Mouse (Mus musculus) midbrain, embryonic 11.5 days (tissue): ENCODE data around the gene Mfsd10. TPM values are rescaled to one million over a fixed set of nuclear protein-coding genes. Genes with fewer than 3 reads are reported as not detected.

ENCODE experiments used
- ATAC-seq: fragments of 200-750 bp; cut with Nextera tagmentation; 2 replicates; pipeline ENCODE4 v1.8.0; 2017; ENCODE audit warnings: moderate TSS enrichment, moderate library complexity; ENCODE audit not compliant: low FRiP score
- DNase-seq: peaks from one replicate; pipeline ENCODE4 v3.0.0; 2015; ENCODE audit warnings: low spot score; ENCODE audit errors: missing footprints
- H3K27ac ChIP-seq: fragments of 300-500 bp; sonication (generic); 2 replicates; pipeline ENCODE4 v1.5.1; 2014; ENCODE audit warnings: low read depth, low read length
- H3K27me3 ChIP-seq: fragments of 300-500 bp; sonication (generic); 2 replicates; pipeline ENCODE4 v1.6.1; 2014; ENCODE audit warnings: mild to moderate bottlenecking, low read length, moderate library complexity, mixed read lengths; ENCODE audit not compliant: control insufficient read depth, insufficient read depth
- H3K36me3 ChIP-seq: fragments of 300-500 bp; sonication (generic); 2 replicates; pipeline ENCODE4 v1.6.1; 2014; ENCODE audit warnings: mild to moderate bottlenecking, low read length, moderate library complexity, mixed read lengths; ENCODE audit not compliant: control insufficient read depth, insufficient read depth
- H3K4me1 ChIP-seq: fragments of 300-500 bp; sonication (generic); 2 replicates; pipeline ENCODE4 v1.6.1; 2014; ENCODE audit warnings: low read length; ENCODE audit not compliant: control insufficient read depth, insufficient read depth
- H3K4me2 ChIP-seq: fragments of 300-500 bp; sonication (generic); 2 replicates; pipeline ENCODE4 v1.6.1; 2014; ENCODE audit warnings: mild to moderate bottlenecking, moderate library complexity
- H3K4me3 ChIP-seq: fragments of 300-500 bp; sonication (generic); 2 replicates; pipeline ENCODE4 v1.5.1; 2014; ENCODE audit warnings: low read depth, low read length
- H3K9ac ChIP-seq: fragments of 300-500 bp; sonication (generic); 2 replicates; pipeline ENCODE4 v1.6.1; 2014; ENCODE audit warnings: low read length
- H3K9me3 ChIP-seq: fragments of 300-500 bp; sonication (generic); 2 replicates; pipeline ENCODE4 v1.6.1; 2016; ENCODE audit warnings: low read length; ENCODE audit not compliant: control insufficient read depth
- WGBS: fragments of 180-500 bp; shearing (Covaris S2); extraction: QIAGEN DNeasy Blood & Tissue Kit; methylation state at CpG from one replicate; pipeline ENCODE4 v1.1.7; 2014; 5-methylcytosine and 5-hydroxymethylcytosine counted together
- polyA plus RNA-seq: library from polyadenylated mRNA; unstranded; fragments of >200 nt; fragmentation: Nextera tagmentation; extraction: Ambion mirVana; gene quantifications from 2 replicates; pipeline ENCODE4 v1.2.1, GENCODE M21; 2014

Mfsd10 gene
- polyA plus RNA-seq, 1 experiment from 2014 or later: 65.4 TPM

- H3K4me2 ChIP-seq: no peak overlapping the region
- no peak overlapping the region for H3K4me3 ChIP-seq
- ATAC-seq (no peak), DNase-seq (peak; percentile 64)
- H3K4me1 ChIP-seq: peaks cover 7% of the 10 kb centered on the region
- no peak overlapping the region for H3K9ac ChIP-seq
- 94% methylated on average over 9 of the region's 9 CpGs for whole genome bisulfite sequencing
- no peaks in the 10 kb centered on the region for H3K9me3 ChIP-seq
- peaks cover 38% of the 10 kb centered on the region for H3K36me3 ChIP-seq
- no peak overlapping the region for H3K27ac ChIP-seq
- H3K27me3 ChIP-seq: no peaks in the 10 kb centered on the region
Observed at GRCm38 (mm10) chr5:34654881-34655280, 17.9 kb upstream of the Mfsd10 start.

GRCm38 (mm10) chr5:34652961-34653360, 15.9 kb upstream of the Mfsd10 start:
- Histone ChIP-seq H3K27me3 (no peaks in the 10 kb centered on the region), H3K9me3 (no peaks in the 10 kb centered on the region), H3K36me3 (peaks cover 51% of the 10 kb centered on the region), H3K9ac (no peak overlapping the region), H3K27ac (no peak overlapping the region), H3K4me1 (no peaks in the 10 kb centered on the region), H3K4me2 (no peak overlapping the region), H3K4me3 (no peak overlapping the region)
- ATAC-seq (no peak), DNase-seq (no peak)
- WGBS: 94% methylated on average over 5 of the region's 5 CpGs

- Histone ChIP-seq H3K4me1 (no peaks in the 10 kb centered on the region), H3K36me3 (peaks cover 40% of the 10 kb centered on the region), H3K27ac (no peak overlapping the region), H3K9me3 (no peaks in the 10 kb centered on the region), H3K4me3 (no peak overlapping the region), H3K9ac (no peak overlapping the region), H3K27me3 (no peaks in the 10 kb centered on the region), H3K4me2 (no peak overlapping the region)
- DNase-seq (peak; percentile 94), ATAC-seq (no peak)
- WGBS: 56% methylated on average over 4 of the region's 4 CpGs
Observed at GRCm38 (mm10) chr5:34647581-34647980, 10.6 kb upstream of the Mfsd10 start.

- ATAC-seq (peak; percentile 52; the same call in 1 of the 2 replicates), DNase-seq (no peak)
- H3K36me3 ChIP-seq: peaks cover 11% of the 10 kb centered on the region; the same call in 1 of the 2 replicates
Observed at GRCm38 (mm10) chr5:34642932-34643331, 5.9 kb upstream of the Mfsd10 start.

GRCm38 (mm10) chr5:34641991-34642390, 5.0 kb upstream of the Mfsd10 start:
- H3K4me3 ChIP-seq: no peak overlapping the region
- H3K27ac ChIP-seq: no peak overlapping the region
- no peak overlapping the region for H3K4me2 ChIP-seq
- H3K27me3 ChIP-seq: no peaks in the 10 kb centered on the region
- H3K36me3 ChIP-seq: peaks cover 12% of the 10 kb centered on the region
- H3K4me1 ChIP-seq: peaks cover 4% of the 10 kb centered on the region; the same call in 1 of the 2 replicates
- no peaks in the 10 kb centered on the region for H3K9me3 ChIP-seq
- DNase-seq: no peak
- no peak for ATAC-seq
- no peak overlapping the region for H3K9ac ChIP-seq
- WGBS: 89% methylated on average over 3 of the region's 3 CpGs

More at GRCm38 (mm10) chr5:34642932-34643331, 5.9 kb upstream of the Mfsd10 start:
- no peak overlapping the region for H3K4me2 ChIP-seq
- no peak overlapping the region for H3K9ac ChIP-seq
- no peaks in the 10 kb centered on the region for H3K4me1 ChIP-seq
- 76% methylated on average over 5 of the region's 5 CpGs for WGBS
- no peaks in the 10 kb centered on the region for H3K9me3 ChIP-seq
- no peak overlapping the region for H3K27ac ChIP-seq
- no peaks in the 10 kb centered on the region for H3K27me3 ChIP-seq
- no peak overlapping the region for H3K4me3 ChIP-seq

GRCm38 (mm10) chr5:34637591-34638156, 662 bp upstream of the Mfsd10 start:
- Histone ChIP-seq H3K4me2 (no peak overlapping the region), H3K4me3 (no peak overlapping the region), H3K9me3 (no peaks in the 10 kb centered on the region), H3K27me3 (no peaks in the 10 kb centered on the region), H3K4me1 (peaks cover 11% of the 10 kb centered on the region), H3K36me3 (peaks cover 12% of the 10 kb centered on the region; the same call in 1 of the 2 replicates), H3K27ac (no peak overlapping the region), H3K9ac (peak overlapping the region; percentile 55; the same call in 1 of the 2 replicates)
- ATAC-seq (no peak), DNase-seq (no peak)
- WGBS: 83% methylated on average over 7 of the region's 7 CpGs

- Histone ChIP-seq H3K27ac (no peak overlapping the region), H3K9ac (no peak overlapping the region), H3K4me2 (peak overlapping the region; percentile 90), H3K27me3 (no peaks in the 10 kb centered on the region), H3K4me3 (peak overlapping the region; percentile 49), H3K4me1 (peaks cover 11% of the 10 kb centered on the region), H3K36me3 (peaks cover 17% of the 10 kb centered on the region), H3K9me3 (no peaks in the 10 kb centered on the region)
- peak; percentile 89 for DNase-seq
- ATAC-seq: no peak
- 63% methylated on average over 10 of the region's 10 CpGs for WGBS
Observed at GRCm38 (mm10) chr5:34635665-34636192, 1.3 kb downstream of the Mfsd10 start.

- H3K4me1 ChIP-seq: peaks cover 11% of the 10 kb centered on the region
- ATAC-seq (no peak), DNase-seq (no peak)
- 93% methylated on average over 13 of the region's 13 CpGs for WGBS
- H3K9me3 ChIP-seq: no peaks in the 10 kb centered on the region
- no peaks in the 10 kb centered on the region for H3K27me3 ChIP-seq
- no peak overlapping the region for H3K4me2 ChIP-seq
- no peak overlapping the region for H3K9ac ChIP-seq
- no peak overlapping the region for H3K27ac ChIP-seq
- H3K4me3 ChIP-seq: no peak overlapping the region
- peaks cover 21% of the 10 kb centered on the region for H3K36me3 ChIP-seq
Observed at GRCm38 (mm10) chr5:34634746-34635400, 2.1 kb downstream of the Mfsd10 start.

GRCm38 (mm10) chr5:34633641-34634040, 3.4 kb downstream of the Mfsd10 start:
- no peak for ATAC-seq
- no peak overlapping the region for H3K4me2 ChIP-seq
- no peaks in the 10 kb centered on the region for H3K9me3 ChIP-seq
- H3K36me3 ChIP-seq: peaks cover 21% of the 10 kb centered on the region
- H3K27ac ChIP-seq: no peak overlapping the region
- H3K27me3 ChIP-seq: no peaks in the 10 kb centered on the region
- 82% methylated on average over 4 of the region's 4 CpGs for WGBS
- H3K4me3 ChIP-seq: no peak overlapping the region
- no peak overlapping the region for H3K9ac ChIP-seq
- DNase-seq: no peak
- peaks cover 11% of the 10 kb centered on the region for H3K4me1 ChIP-seq
